Mouse (Mus musculus) lung, adult 2 months (tissue): Measurements from ENCODE around the gene Tfdp1.

Experiments used
- CTCF ChIP-seq: fragments of 200-500 bp; IDR thresholded peaks from 2 replicates; pipeline ENCODE4 v1.5.1; 2011; ENCODE audit warnings: mild to moderate bottlenecking, low read length, control low read depth; ENCODE audit not compliant: insufficient read depth
- POLR2A ChIP-seq: fragments of 200-500 bp; IDR thresholded peaks from 2 replicates; pipeline ENCODE4 v1.6.1; 2011; ENCODE audit warnings: low read depth, mild to moderate bottlenecking, control low read depth, low read length, borderline replicate concordance; ENCODE audit errors: extremely low read depth

- peak; percentile 95 for TF ChIP-seq CTCF
- no peak for TF ChIP-seq POLR2A
Observed at GRCm38 (mm10) chr8:13292364-13292763, 46.2 kb upstream of the Tfdp1 start.
